Mouse (Mus musculus) heart, embryonic 11.5 days (tissue): ENCODE results near the gene Lekr1. TPM values are rescaled to one million over a fixed set of nuclear protein-coding genes. Genes with fewer than 3 reads are reported as not detected.
A peak's percentile ranks its signal among the peaks of the same experiment; 100 is the strongest.

ENCODE experiments used
- ATAC-seq: fragments of 200-750 bp; cut with Nextera tagmentation; replicated peaks from 2 replicates; pipeline ENCODE4 v1.8.0; 2017; ENCODE audit warnings: moderate library complexity; ENCODE audit not compliant: insufficient number of reproducible peaks, low FRiP score, low TSS enrichment
- H3K27ac ChIP-seq: fragments of 300-500 bp; sonication (generic); 2 replicates; pipeline ENCODE4 v1.5.1; 2014; ENCODE audit warnings: mild to moderate bottlenecking, low read depth, low read length
- H3K27me3 ChIP-seq: fragments of 300-500 bp; sonication (generic); 2 replicates; pipeline ENCODE4 v1.6.1; 2014; ENCODE audit warnings: mild to moderate bottlenecking, low read length, mixed read lengths; ENCODE audit not compliant: control insufficient read depth, insufficient read depth
- H3K36me3 ChIP-seq: fragments of 300-500 bp; sonication (generic); 2 replicates; pipeline ENCODE4 v1.6.1; 2014; ENCODE audit warnings: mild to moderate bottlenecking, low read length, moderate library complexity, mixed read lengths; ENCODE audit not compliant: control insufficient read depth, insufficient read depth
- H3K4me1 ChIP-seq: fragments of 300-500 bp; sonication (generic); 2 replicates; pipeline ENCODE4 v1.6.1; 2014; ENCODE audit warnings: low read length; ENCODE audit not compliant: control insufficient read depth, insufficient read depth
- H3K4me2 ChIP-seq: fragments of 300-500 bp; sonication (generic); 2 replicates; pipeline ENCODE4 v1.6.1; 2014; ENCODE audit warnings: mild to moderate bottlenecking, moderate library complexity
- H3K4me3 ChIP-seq: fragments of 300-500 bp; sonication (generic); 2 replicates; pipeline ENCODE4 v1.5.1; 2014; ENCODE audit warnings: low read depth, low read length
- H3K9ac ChIP-seq: fragments of 300-500 bp; sonication (generic); 2 replicates; pipeline ENCODE4 v1.6.1; 2014; ENCODE audit warnings: mild to moderate bottlenecking, low read depth, low read length, moderate library complexity
- H3K9me3 ChIP-seq: fragments of 300-500 bp; sonication (generic); replicated peaks from 2 replicates; pipeline ENCODE4 v1.6.1; 2016; ENCODE audit warnings: low read length; ENCODE audit not compliant: control insufficient read depth
- WGBS: fragments of 180-500 bp; shearing (Covaris S2); extraction: QIAGEN DNeasy Blood & Tissue Kit; methylation state at CpG from one replicate; pipeline ENCODE4 v1.1.7; 2014; ENCODE audit not compliant: insufficient replicate concordance; 5-methylcytosine and 5-hydroxymethylcytosine counted together
- polyA plus RNA-seq: library from polyadenylated mRNA; unstranded; fragments of >200 nt; fragmentation: Nextera tagmentation; extraction: Ambion mirVana; gene quantifications from 2 replicates; pipeline ENCODE4 v1.2.1, GENCODE M21; 2014

The Lekr1 gene
- polyA plus RNA-seq, 1 experiment from 2014 or later: 5.4 TPM

GRCm38 (mm10) chr3:65648913-65649312 is 17.1 kb upstream of the Lekr1 start:
- Histone ChIP-seq H3K9ac (no peak overlapping the region), H3K4me1 (no peaks in the 10 kb centered on the region), H3K4me2 (no peak overlapping the region), H3K4me3 (no peak overlapping the region), H3K27me3 (no peaks in the 10 kb centered on the region), H3K9me3 (no peaks in the 10 kb centered on the region), H3K27ac (no peak overlapping the region), H3K36me3 (no peaks in the 10 kb centered on the region)
- no peak for ATAC-seq
- 45% methylated on average over 1 of the region's 1 CpGs for WGBS

- no peak overlapping the region for H3K9ac ChIP-seq
- H3K4me2 ChIP-seq: no peak overlapping the region
- 66% methylated on average over 7 of the region's 7 CpGs for WGBS
- H3K4me3 ChIP-seq: no peak overlapping the region
- no peaks in the 10 kb centered on the region for H3K9me3 ChIP-seq
- no peaks in the 10 kb centered on the region for H3K36me3 ChIP-seq
- H3K4me1 ChIP-seq: no peaks in the 10 kb centered on the region
- no peak overlapping the region for H3K27ac ChIP-seq
- no peak for ATAC-seq
- no peaks in the 10 kb centered on the region for H3K27me3 ChIP-seq
Observed at GRCm38 (mm10) chr3:65650156-65650815, 15.7 kb upstream of the Lekr1 start.

- 64% methylated on average over 10 of the region's 10 CpGs for WGBS
- H3K27ac ChIP-seq: no peak overlapping the region
- no peak overlapping the region for H3K9ac ChIP-seq
- no peak overlapping the region for H3K4me3 ChIP-seq
- 0 out of 2 replicates have a peak, but pooled peaks cover 4% of the 10 kb centered on the region for H3K4me1 ChIP-seq
- no peaks in the 10 kb centered on the region for H3K9me3 ChIP-seq
- H3K36me3 ChIP-seq: no peaks in the 10 kb centered on the region
- no peaks in the 10 kb centered on the region for H3K27me3 ChIP-seq
- no peak overlapping the region for H3K4me2 ChIP-seq
- no peak for ATAC-seq
Observed at GRCm38 (mm10) chr3:65654541-65655206, 11.4 kb upstream of the Lekr1 start.

GRCm38 (mm10) chr3:65656451-65656850 is 9.6 kb upstream of the Lekr1 start:
- WGBS: 69% methylated on average over 7 of the region's 7 CpGs

GRCm38 (mm10) chr3:65656902-65657660 is 8.9 kb upstream of the Lekr1 start:
- Histone ChIP-seq H3K27me3 (no peaks in the 10 kb centered on the region), H3K36me3 (no peaks in the 10 kb centered on the region), H3K4me3 (no peak overlapping the region), H3K4me1 (0 out of 2 replicates have a peak, but pooled peaks cover 4% of the 10 kb centered on the region), H3K9ac (no peak overlapping the region), H3K4me2 (no peak overlapping the region), H3K27ac (no peak overlapping the region), H3K9me3 (no peaks in the 10 kb centered on the region)
- WGBS: 36% methylated on average over 12 of the region's 12 CpGs
- ATAC-seq: no peak

More at GRCm38 (mm10) chr3:65656451-65656850, 9.6 kb upstream of the Lekr1 start:
- Histone ChIP-seq H3K9ac (no peak overlapping the region), H3K9me3 (no peaks in the 10 kb centered on the region), H3K36me3 (no peaks in the 10 kb centered on the region), H3K27ac (no peak overlapping the region), H3K4me1 (0 out of 2 replicates have a peak, but pooled peaks cover 4% of the 10 kb centered on the region), H3K4me3 (no peak overlapping the region), H3K4me2 (no peak overlapping the region), H3K27me3 (no peaks in the 10 kb centered on the region)
- ATAC-seq: no peak

- ATAC-seq: no peak
Observed at GRCm38 (mm10) chr3:65658081-65658612, 7.9 kb upstream of the Lekr1 start.

GRCm38 (mm10) chr3:65658721-65659619 is 7.1 kb upstream of the Lekr1 start:
- ATAC-seq: peak; percentile 79
- WGBS: under 1% methylated on average over 72 of the region's 72 CpGs
- Histone ChIP-seq H3K27me3 (no peaks in the 10 kb centered on the region), H3K27ac (peak overlapping the region; percentile 41), H3K4me2 (peak overlapping the region; percentile 83), H3K9me3 (no peaks in the 10 kb centered on the region), H3K4me1 (0 out of 2 replicates have a peak, but pooled peaks cover 4% of the 10 kb centered on the region), H3K9ac (peak overlapping the region; percentile 81), H3K4me3 (peak overlapping the region; percentile 45), H3K36me3 (no peaks in the 10 kb centered on the region)

More at GRCm38 (mm10) chr3:65658081-65658612, 7.9 kb upstream of the Lekr1 start:
- H3K4me1 ChIP-seq: 0 out of 2 replicates have a peak, but pooled peaks cover 4% of the 10 kb centered on the region
- no peaks in the 10 kb centered on the region for H3K9me3 ChIP-seq
- WGBS: 14% methylated on average over 18 of the region's 18 CpGs
- H3K4me3 ChIP-seq: peak overlapping the region; percentile 45
- H3K36me3 ChIP-seq: no peaks in the 10 kb centered on the region
- H3K27ac ChIP-seq: no peak overlapping the region
- H3K4me2 ChIP-seq: peak overlapping the region; percentile 83
- peak overlapping the region; percentile 81 for H3K9ac ChIP-seq
- no peaks in the 10 kb centered on the region for H3K27me3 ChIP-seq

- Histone ChIP-seq H3K27me3 (no peaks in the 10 kb centered on the region), H3K4me3 (peak overlapping the region; percentile 45), H3K4me1 (0 out of 2 replicates have a peak, but pooled peaks cover 4% of the 10 kb centered on the region), H3K27ac (peak overlapping the region; percentile 41), H3K36me3 (no peaks in the 10 kb centered on the region), H3K9ac (peak overlapping the region; percentile 81), H3K4me2 (peak overlapping the region; percentile 83), H3K9me3 (no peaks in the 10 kb centered on the region)
- WGBS: 2% methylated on average over 9 of the region's 9 CpGs
- peak; percentile 31 for ATAC-seq
Observed at GRCm38 (mm10) chr3:65659620-65659932, 6.5 kb upstream of the Lekr1 start.
